Comparison of ENCODE assay signal across 8 mouse cellular contexts in genomic region chr4:53159176-53159575, GRCm38 (mm10). TPM values are rescaled to one million over a fixed set of nuclear protein-coding genes. Genes with fewer than 3 reads are reported as not detected.
DNase-seq lines count a peak whose midpoint lies in the region; ATAC-seq and TF ChIP-seq lines count a peak whose summit lies in the region.

No protein-coding gene starts in this region.

- H3K4me1 ChIP-seq in ES-Bruce4 (ENCODE audit: control insufficient read depth, insufficient read depth, low read length) = no peaks in the 10 kb centered on the region
- 0 out of 2 replicates have a peak, but pooled peaks cover 2% of the 10 kb centered on the region for H3K4me1 ChIP-seq in embryonic facial prominence, embryonic 11.5 days (ENCODE audit: control insufficient read depth, insufficient read depth, low read length)
- H3K4me1 ChIP-seq in heart, embryonic 16.5 days (ENCODE audit: control insufficient read depth, insufficient read depth, low read length) = peaks cover 5% of the 10 kb centered on the region; the same call in 1 of the 2 replicates
- H3K4me1 ChIP-seq in stomach, embryonic 14.5 days (ENCODE audit: control insufficient read depth, insufficient read depth, low read length) = no peaks in the 10 kb centered on the region

- ATAC-seq in embryonic facial prominence, embryonic 11.5 days (replicated peaks; ENCODE audit: insufficient number of reproducible peaks, low FRiP score, low TSS enrichment, low read depth) = 0 out of 2 replicates have a peak, but pooled peaks have one; percentile 57
- ATAC-seq in heart, embryonic 16.5 days (replicated peaks; ENCODE audit: extremely low read depth, insufficient read depth, low FRiP score) = peak; percentile 26
- ATAC-seq in stomach, embryonic 14.5 days (ENCODE audit: insufficient number of reproducible peaks, insufficient read depth, low FRiP score, low read depth) = peak; percentile 3; the same call in 1 of the 2 replicates

- H3K4me3 ChIP-seq in ES-Bruce4 (ENCODE audit: low read depth, low read length) (peak overlapping the region; percentile 58), macrophage (ENCODE audit: inconsistent target) (peak overlapping the region; percentile 98)
- H3K4me3 ChIP-seq in embryonic facial prominence, embryonic 11.5 days (ENCODE audit: low read depth, low read length) = peak overlapping the region; percentile 56
- peak overlapping the region; percentile 87 for H3K4me3 ChIP-seq in heart, embryonic 16.5 days (ENCODE audit: low read length)
- peak overlapping the region; percentile 64 for H3K4me3 ChIP-seq in stomach, embryonic 14.5 days (ENCODE audit: low read depth, low read length)

- H3K9ac ChIP-seq in ES-Bruce4 (ENCODE audit: low read depth, poor library complexity, severe bottlenecking) = peak overlapping the region; percentile 70
- H3K9ac ChIP-seq in embryonic facial prominence, embryonic 11.5 days (replicated peaks; ENCODE audit: low read length) = peak overlapping the region; percentile 53
- peak overlapping the region; percentile 85 for H3K9ac ChIP-seq in heart, embryonic 16.5 days (ENCODE audit: low read length)
- peak overlapping the region; percentile 48 for H3K9ac ChIP-seq in stomach, embryonic 14.5 days (replicated peaks; ENCODE audit: low read depth, low read length)

- peak overlapping the region; percentile 92 for H3K4me2 ChIP-seq in embryonic facial prominence, embryonic 11.5 days (ENCODE audit: low read depth, low read length)
- H3K4me2 ChIP-seq in heart, embryonic 16.5 days (ENCODE audit: low read depth, low read length) = peak overlapping the region; percentile 99
- peak overlapping the region; percentile 94 for H3K4me2 ChIP-seq in stomach, embryonic 14.5 days (replicated peaks; ENCODE audit: low read depth, low read length)

- DNase-seq in adrenal gland, adult 18-20 months (ENCODE audit: low spot score in 2 of 2) = peak; percentile 43 to 45
- no peak for DNase-seq in adrenal gland, adult 8-10 months
- DNase-seq in embryonic facial prominence, embryonic 11.5 days (ENCODE audit: low spot score) = peak; percentile 41
- peak; percentile 47 for DNase-seq in kidney, postnatal 14 days

- no peak overlapping the region for H3K27ac ChIP-seq in ES-Bruce4 (ENCODE audit: insufficient read depth, low read length)
- no peak overlapping the region for H3K27ac ChIP-seq in embryonic facial prominence, embryonic 11.5 days (replicated peaks; ENCODE audit: low read depth, low read length)
- peak overlapping the region; percentile 80 for H3K27ac ChIP-seq in heart, embryonic 16.5 days (ENCODE audit: low read length)
- H3K27ac ChIP-seq in macrophage = peak overlapping the region; percentile 90
- peak overlapping the region; percentile 67; the same call in 1 of the 2 replicates for H3K27ac ChIP-seq in stomach, embryonic 14.5 days (ENCODE audit: low read length)

- peaks cover 3% of the 10 kb centered on the region; the same call in 1 of the 2 replicates for H3K27me3 ChIP-seq in ES-Bruce4 (ENCODE audit: control insufficient read depth, insufficient read depth, low read length, poor library complexity, severe bottlenecking)
- no peaks in the 10 kb centered on the region for H3K27me3 ChIP-seq in embryonic facial prominence, embryonic 11.5 days (ENCODE audit: control insufficient read depth, insufficient read depth, low read length)
- no peaks in the 10 kb centered on the region for H3K27me3 ChIP-seq in heart, embryonic 16.5 days (ENCODE audit: control insufficient read depth, insufficient read depth, low read length)
- H3K27me3 ChIP-seq in stomach, embryonic 14.5 days (ENCODE audit: control insufficient read depth, insufficient read depth, low read length) = no peaks in the 10 kb centered on the region

- TF ChIP-seq EP300 in ES-Bruce4 (IDR thresholded peaks at IDR 0.05; ENCODE audit: insufficient read depth, low read depth, low read length) = no peak

- H3K79me2 ChIP-seq in macrophage (ENCODE audit: inconsistent target) = peaks cover 53% of the 10 kb centered on the region

- H3K9me3 ChIP-seq in ES-Bruce4 (replicated peaks; ENCODE audit: control insufficient read depth, insufficient read depth, low read length, poor library complexity, severe bottlenecking) = no peaks in the 10 kb centered on the region
- H3K9me3 ChIP-seq in embryonic facial prominence, embryonic 11.5 days (replicated peaks; ENCODE audit: control insufficient read depth, low read length) = no peaks in the 10 kb centered on the region
- no peaks in the 10 kb centered on the region for H3K9me3 ChIP-seq in heart, embryonic 16.5 days (replicated peaks; ENCODE audit: control insufficient read depth, low read length)
- H3K9me3 ChIP-seq in stomach, embryonic 14.5 days (ENCODE audit: control insufficient read depth, low read depth, low read length) = no peaks in the 10 kb centered on the region

- TF ChIP-seq POLR2A in ES-Bruce4 (IDR thresholded peaks at IDR 0.05; ENCODE audit: insufficient read depth, low read length) = no peak

- TF ChIP-seq CTCF in ES-Bruce4 (IDR thresholded peaks at IDR 0.05; ENCODE audit: low read depth, low read length) = no peak

- WGBS in embryonic facial prominence, embryonic 11.5 days = under 1% methylated on average over 20 of the region's 20 CpGs
- under 1% methylated on average over 20 of the region's 20 CpGs for WGBS in heart, embryonic 16.5 days
- 2% methylated on average over 20 of the region's 20 CpGs for WGBS in macrophage (ENCODE audit: missing documents)
- under 1% methylated on average over 20 of the region's 20 CpGs for WGBS in stomach, embryonic 14.5 days

- H3K36me3 ChIP-seq in ES-Bruce4 (ENCODE audit: control insufficient read depth, insufficient read depth, low read length, poor library complexity, severe bottlenecking) (no peaks in the 10 kb centered on the region), macrophage (ENCODE audit: inconsistent target) (peaks cover 1% of the 10 kb centered on the region; the same call in 1 of the 2 replicates)
- no peaks in the 10 kb centered on the region for H3K36me3 ChIP-seq in embryonic facial prominence, embryonic 11.5 days (replicated peaks; ENCODE audit: control insufficient read depth, insufficient read depth, low read depth, low read length)
- no peaks in the 10 kb centered on the region for H3K36me3 ChIP-seq in heart, embryonic 16.5 days (ENCODE audit: control insufficient read depth, insufficient read depth)
- no peaks in the 10 kb centered on the region for H3K36me3 ChIP-seq in stomach, embryonic 14.5 days (ENCODE audit: control insufficient read depth, insufficient read depth, low read length)

RNA-seq across cellular contexts. Expression of gene Abca1, which starts 0.5 kb away (rescaled TPM):
- 100 to 1,000 TPM in 1 of 2 experiments, 10 to 100 TPM in 1; 71.5 to 274 TPM for total RNA-seq in adrenal gland, adult 18-20 months (2021)
- 100 to 1,000 TPM; 145 to 233 (median 191) TPM for total RNA-seq in adrenal gland, adult 8-10 months (2022)
- 2.4 and 2.6 TPM in 2 replicates for polyA plus RNA-seq in ES-Bruce4 (2011; ENCODE audit: insufficient read depth, insufficient read length, low read depth, missing spikeins)
- 5.3 and 5.4 TPM in 2 replicates for polyA plus RNA-seq in embryonic facial prominence, embryonic 11.5 days (2014; fragmentation: Nextera tagmentation; extraction: Ambion mirVana)
- 4.1 and 4.5 TPM in 2 replicates for polyA plus RNA-seq in heart, embryonic 16.5 days (2015; fragmentation: Nextera tagmentation; extraction: Ambion mirVana)
- 1,000 to 10,000 TPM in 8 of 26 experiments, 100 to 1,000 TPM in 18; 205 to 2,656 (median 727) TPM for total RNA-seq in macrophage (2018; cell fraction: chromatin; rRNA removed)
- 100 to 1,000 TPM; 160 to 731 (median 322) TPM for total RNA-seq in macrophage (2018; cell fraction: cytosol; rRNA removed)
- 1,000 to 10,000 TPM in 2 of 26 experiments, 100 to 1,000 TPM in 24; 291 to 1,224 (median 585) TPM for total RNA-seq in macrophage (2018; cell fraction: nucleus; rRNA removed)
- polyA plus RNA-seq in macrophage (2018) = 100 to 236 TPM (median 160 TPM) in 3 replicates
- polyA plus RNA-seq in stomach, embryonic 14.5 days (2014; fragmentation: Nextera tagmentation; extraction: Ambion mirVana) = 6.8 and 7.7 TPM in 2 replicates

Comparison
In these comparisons a context has a peak if more than half of its experiments do, and no peak if none do; other contexts are left out.
1. H3K27ac ChIP-seq: peak in heart, embryonic 16.5 days (single experiment), macrophage (single experiment) and stomach, embryonic 14.5 days (single experiment); none in ES-Bruce4 (single experiment) and embryonic facial prominence, embryonic 11.5 days (single experiment).
2. ATAC-seq: peak in every context shown above with its lines; median percentile 57 in embryonic facial prominence, embryonic 11.5 days; 26 in heart, embryonic 16.5 days; 3 in stomach, embryonic 14.5 days.
3. RNA of gene Abca1, which starts 0.5 kb away (polyA plus RNA-seq): 100 to 236 TPM in macrophage; 6.8 to 7.7 TPM in stomach, embryonic 14.5 days, 5.3 to 5.4 TPM in embryonic facial prominence, embryonic 11.5 days, 4.1 to 4.5 TPM in heart, embryonic 16.5 days and 2.4 to 2.6 TPM in ES-Bruce4; every median in the first group is over 10 times any median in the second.
4. Peak in every context shown above with its lines, with median percentiles within 50 percentile points of each other: H3K4me3 ChIP-seq, H3K9ac ChIP-seq and H3K4me2 ChIP-seq.